Mouse (Mus musculus): ENCODE measurements at regions not wholly inside any gene's neighbourhood (a gene's known extent, or its start where the extent isn't known, plus 50 kb on each side); places are given as distances from the start of the nearest gene placed in this dataset.

- no peak for ATAC-seq
Observed at GRCm38 (mm10) chr2:178723455-178723854, 293.1 kb downstream of the Cdh26 start.

GRCm38 (mm10) chr2:178724228-178724627 lies 293.9 kb downstream of the Cdh26 start:
- ATAC-seq, result no peak

DNA sequence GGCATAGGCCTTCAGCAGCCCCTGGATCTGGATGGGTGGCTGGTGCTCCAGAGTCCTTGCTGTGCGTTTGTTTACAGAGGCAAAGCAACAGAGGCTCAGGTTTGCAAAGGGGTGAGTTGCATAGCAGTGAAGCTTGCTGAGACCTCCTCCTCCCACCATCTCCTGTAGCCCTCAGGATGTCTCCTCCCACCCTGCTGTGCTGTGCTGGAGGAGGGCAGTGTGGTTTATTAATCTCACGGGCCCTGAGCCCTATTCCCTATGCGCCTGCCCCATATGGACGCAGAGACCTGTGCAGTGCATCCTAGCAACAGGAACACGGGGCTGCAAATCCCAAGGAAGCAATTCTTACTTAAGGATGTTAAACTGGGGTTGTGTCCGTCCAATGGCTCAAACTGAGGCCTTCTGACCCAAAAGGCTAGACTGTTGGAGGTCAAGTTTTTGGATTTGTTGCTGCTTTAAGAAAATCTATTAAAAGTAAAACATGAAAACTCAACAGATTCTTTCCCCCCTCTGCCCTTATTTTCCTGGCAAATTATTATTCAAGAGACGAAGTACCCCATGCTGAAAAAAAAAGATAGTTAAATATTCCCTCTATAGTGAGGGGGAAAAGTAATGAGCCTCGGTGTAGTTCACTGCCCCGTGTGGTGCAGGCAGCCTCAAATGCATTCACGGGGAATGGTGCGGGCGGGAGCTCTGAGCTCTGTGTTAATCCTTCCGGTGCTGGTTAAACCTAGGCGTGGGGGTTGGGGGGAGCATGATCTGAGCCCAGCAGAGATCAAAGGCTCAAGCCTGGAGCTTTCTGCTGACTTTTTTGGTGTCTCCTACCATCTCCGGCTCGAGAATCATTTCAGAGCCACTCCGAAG lies 297.8 kb downstream of the Cdh26 start:
- no peak for ATAC-seq

DNA sequence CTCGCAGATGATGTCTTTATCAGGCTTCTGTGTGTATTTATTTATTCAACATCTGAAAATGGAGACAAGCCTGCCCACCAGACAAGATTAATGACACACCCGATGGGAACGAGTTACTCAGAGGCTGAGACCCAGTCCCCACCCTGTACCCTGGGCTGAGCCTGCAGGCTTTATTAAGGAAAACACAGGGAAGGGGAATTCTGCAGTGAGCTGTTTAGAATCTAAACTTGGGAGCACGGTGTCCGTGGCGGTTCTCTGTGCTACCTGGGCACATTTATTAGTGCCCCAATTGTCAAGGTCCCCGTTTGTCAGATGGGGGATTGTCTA lies 298.4 kb downstream of the Cdh26 start:
- no peak for ATAC-seq

GRCm38 (mm10) chr2:178735099-178735498 lies 304.8 kb downstream of the Cdh26 start:
- no peak for ATAC-seq

DNA sequence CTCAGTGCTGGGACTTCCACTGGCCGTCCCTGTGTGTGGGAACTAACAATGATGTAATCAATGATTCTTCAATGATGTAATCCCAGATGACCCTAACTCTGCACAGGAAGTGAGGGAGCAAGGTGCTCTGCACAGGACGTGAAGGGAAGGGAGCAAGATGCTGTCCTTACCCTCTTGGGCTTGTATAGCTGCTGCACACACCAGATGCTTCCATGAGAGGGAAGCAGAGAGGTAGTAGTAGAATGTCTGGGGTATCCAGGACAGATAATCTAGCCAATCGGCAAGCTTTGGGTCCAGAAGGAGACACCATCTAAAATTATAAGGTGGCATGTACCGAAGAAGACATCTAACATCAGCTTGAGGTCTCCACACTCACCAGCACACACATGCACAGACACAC lies 314.3 kb downstream of the Cdh26 start:
- ATAC-seq, result no peak

DNA sequence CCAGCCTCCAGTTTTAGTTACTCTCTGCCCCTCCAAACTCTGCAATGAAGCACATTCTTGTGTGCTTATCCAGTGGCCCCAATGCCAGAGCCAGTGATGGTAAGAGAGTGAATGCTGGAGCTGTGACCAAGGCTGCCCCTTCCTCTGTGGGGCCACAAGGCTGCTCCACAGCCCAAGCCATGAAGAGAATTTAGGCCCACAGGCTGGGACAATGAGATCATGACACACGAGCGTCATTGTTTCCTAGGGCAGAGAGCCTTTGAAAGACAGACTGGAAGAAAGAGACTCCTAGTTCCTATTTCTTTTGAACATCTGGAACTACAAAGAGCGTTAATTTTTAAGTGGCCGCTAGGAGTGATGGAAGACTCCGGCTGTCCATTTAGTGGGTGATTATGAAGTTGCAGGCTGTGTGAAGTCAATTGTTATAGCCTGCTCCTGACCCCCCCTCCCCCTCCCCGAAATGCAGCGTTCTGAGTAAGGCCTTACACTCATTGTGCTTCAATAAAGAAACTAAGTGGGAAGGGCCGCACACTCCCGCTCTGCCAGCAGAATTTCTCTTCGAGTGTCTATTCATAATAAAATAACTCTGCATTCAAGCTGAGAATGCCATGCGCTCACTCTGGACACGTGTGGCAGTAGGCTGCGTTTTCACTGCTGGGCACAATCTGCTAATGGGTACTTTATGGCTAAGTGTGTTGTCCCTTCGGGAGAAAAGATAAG lies 315.1 kb downstream of the Cdh26 start:
- no peak for ATAC-seq

DNA sequence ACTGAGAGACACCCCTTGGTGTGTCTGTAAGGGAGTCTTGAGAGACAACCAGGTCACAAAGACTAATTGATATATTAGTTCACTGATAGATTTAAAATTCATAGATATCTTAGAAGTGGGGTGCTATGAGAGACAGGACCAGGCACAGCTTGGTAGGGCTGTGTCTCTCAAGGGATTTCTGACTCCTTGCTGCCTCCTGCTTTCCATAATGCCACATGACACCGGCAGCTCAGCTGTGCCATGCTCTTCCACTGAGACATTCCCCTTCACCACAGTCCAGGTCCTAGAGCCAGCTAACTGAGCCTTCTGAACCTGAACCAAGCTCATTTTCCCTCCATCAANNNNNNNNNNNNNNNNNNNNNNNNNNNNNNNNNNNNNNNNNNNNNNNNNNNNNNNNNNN lies 320.9 kb downstream of the Cdh26 start:
- ATAC-seq, result no peak

DNA sequence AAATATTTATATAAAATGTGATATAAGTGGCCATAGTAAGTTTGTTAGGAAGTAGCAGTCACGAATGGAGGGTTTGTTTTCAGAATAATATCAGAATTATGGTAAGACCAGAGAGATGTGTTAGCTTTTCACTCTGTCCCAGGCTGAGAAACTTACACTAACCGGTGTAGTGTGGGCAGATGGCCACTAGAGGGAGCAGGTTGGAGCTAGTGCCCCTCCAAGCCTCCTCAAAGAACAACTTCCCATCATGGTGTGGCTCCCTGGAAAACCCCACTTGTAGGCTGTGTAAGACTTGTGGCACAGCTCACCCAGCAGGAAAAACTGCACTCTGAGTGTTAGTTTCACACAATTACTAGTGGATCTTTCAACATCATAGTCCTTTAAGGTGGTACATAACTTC lies 328.0 kb downstream of the Cdh26 start:
- ATAC-seq, result no peak

DNA sequence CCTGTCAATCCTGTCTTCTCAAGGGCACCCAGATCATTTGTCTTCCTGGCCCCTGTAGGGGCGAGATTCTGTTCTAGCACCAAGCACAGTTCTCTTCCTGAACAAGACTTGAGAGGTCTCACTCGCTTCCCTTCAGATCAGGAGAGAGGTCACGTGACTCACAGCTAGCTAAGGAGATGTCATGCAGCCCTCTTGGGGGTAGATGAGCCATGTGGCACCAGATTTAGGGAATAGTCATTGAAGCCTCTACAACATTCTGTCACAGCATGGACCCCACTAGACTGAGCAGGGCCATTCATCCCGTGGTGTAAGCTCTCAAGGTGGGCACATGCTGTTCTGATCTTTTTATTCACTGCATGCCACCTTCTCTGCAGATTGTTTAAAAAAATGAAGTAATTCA lies 338.2 kb downstream of the Cdh26 start:
- ATAC-seq, result no peak

GRCm38 (mm10) chr2:178769001-178769400 lies 338.7 kb downstream of the Cdh26 start:
- ATAC-seq, result no peak

GRCm38 (mm10) chr2:178771435-178771834 lies 341.1 kb downstream of the Cdh26 start:
- no peak for ATAC-seq

GRCm38 (mm10) chr2:178771881-178772280 lies 341.6 kb downstream of the Cdh26 start:
- no peak for ATAC-seq

DNA sequence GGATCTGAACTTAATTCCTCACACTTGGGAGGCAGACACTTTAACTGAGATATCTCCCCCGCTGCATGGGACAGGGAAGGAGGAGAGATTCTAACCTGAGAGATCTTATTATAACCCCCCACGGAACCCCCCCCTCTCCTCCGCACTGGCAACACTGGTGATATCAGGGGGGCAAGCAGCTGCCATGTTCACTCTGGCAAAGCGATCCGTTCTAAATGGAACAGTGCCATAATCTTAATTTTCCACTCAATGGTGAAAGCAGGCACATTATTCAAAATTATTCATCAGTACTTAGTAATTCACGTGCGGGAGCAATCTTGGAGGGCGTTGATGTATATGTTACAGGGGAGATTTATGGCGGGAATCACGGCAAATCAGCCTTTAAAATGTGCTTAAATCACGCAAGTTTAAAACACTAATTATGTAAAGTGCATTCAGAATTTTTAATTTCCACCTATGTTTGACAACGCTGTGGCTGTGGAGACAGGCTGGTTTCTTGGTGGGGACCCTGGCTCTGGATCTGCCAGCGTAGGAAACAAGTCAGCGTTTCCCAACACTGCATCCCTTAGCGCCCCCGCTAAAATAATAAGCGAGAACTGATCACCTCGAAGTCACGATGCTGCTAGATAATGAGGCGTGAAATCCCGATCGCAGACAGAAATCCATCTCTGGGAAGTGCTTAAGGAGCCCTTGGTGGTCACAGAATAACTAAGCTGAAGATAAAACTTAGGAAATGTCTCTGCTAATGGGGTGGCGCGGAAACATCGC lies 354.7 kb downstream of the Cdh26 start:
- ATAC-seq, result no peak

- ATAC-seq, result no peak
Observed at GRCm38 (mm10) chr2:178785843-178786242, 355.5 kb downstream of the Cdh26 start.

DNA sequence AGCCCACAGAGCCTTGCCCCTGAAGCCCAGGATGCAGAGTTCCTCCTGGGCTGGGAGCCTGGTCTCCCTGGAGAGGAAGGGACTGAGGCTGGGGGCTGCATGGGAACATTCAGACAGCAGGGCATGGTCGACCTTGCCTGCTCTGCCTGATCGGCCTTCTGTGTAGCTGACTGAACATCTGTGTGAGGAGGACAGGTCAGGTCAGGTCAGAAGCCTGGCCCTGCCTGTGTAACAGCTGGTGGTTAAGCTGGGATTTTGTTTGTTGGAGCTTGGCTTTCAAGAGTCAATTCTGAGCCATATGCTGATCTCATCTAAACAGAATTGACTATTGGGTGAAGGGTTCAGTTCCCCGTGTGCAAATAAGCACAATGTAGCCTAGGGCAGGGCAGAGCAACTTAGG lies 365.5 kb downstream of the Cdh26 start:
- ATAC-seq, result no peak

- no peak for ATAC-seq
Observed at GRCm38 (mm10) chr2:178801464-178801863, 371.1 kb downstream of the Cdh26 start.

GRCm38 (mm10) chr2:178805283-178805682 lies 375.0 kb downstream of the Cdh26 start:
- no peak for ATAC-seq

- ATAC-seq, result no peak
Observed at GRCm38 (mm10) chr2:178821552-178821951, 391.2 kb downstream of the Cdh26 start.

DNA sequence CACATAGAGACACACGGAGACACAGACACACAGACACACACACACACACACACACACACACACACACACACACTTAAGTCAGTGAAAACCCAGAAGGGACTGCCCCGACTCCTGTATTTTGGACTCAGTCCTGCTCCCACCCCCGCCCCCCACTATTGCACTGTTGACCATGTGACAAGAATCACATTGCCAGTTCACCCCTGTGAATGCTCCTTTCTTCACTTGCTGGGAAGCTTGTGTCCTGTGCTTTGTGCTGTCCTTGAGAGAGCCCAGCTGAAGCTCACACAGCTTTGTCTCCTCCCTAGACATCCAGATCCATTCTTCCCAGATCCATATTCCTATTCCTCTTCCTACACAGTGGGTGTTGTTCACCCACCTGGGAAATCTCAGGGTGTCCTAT lies 400.0 kb downstream of the Cdh26 start:
- ATAC-seq, result no peak

- no peak for ATAC-seq
Observed at GRCm38 (mm10) chr2:178834986-178835385, 404.7 kb downstream of the Cdh26 start.

DNA sequence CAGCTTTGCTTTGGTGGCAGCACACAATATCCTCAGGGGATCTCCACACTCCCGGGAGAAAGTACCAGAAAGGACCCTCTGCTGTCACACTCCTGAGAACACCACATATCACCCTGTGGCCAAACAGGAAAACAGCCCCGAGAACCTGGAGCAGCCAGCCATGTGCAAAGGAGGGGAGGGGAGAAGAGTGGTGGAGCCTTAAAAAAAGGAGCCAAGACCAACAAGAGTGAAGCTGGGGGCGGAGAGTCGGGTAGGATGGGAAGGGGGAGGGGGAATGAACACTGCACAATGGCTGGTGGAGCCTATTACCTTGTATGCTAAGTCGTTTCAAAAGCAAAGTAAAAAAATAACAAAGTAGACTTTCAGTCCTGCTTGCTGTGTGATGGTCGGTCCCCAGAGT lies 408.2 kb downstream of the Cdh26 start:
- ATAC-seq, result no peak

- no peak for ATAC-seq
Observed at GRCm38 (mm10) chr2:178840975-178841374, 410.6 kb downstream of the Cdh26 start.

DNA sequence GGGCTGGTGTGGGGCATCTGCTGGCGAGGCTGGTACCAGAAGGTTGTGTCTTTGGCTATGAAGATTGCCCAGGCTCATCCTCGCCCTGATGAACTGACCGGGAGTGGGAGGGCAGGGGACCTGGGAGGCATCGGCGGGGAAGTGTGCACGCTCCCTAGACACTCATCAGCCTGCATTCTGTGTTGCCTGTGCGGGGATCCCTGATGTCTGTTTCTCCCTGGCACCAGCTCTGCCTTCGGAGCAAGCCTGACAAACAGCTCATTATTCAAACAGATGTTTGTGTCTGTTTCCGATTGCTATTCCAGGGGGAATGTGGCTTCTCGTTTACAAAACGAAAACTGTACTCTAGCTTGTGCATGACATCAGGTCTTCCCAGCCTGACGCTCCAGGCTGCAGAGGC lies 412.3 kb downstream of the Cdh26 start:
- no peak for ATAC-seq

Data from activated CD4-positive, CD25-positive, alpha-beta regulatory T cell, adult 4 months (primary cell).